Mouse (Mus musculus): ENCODE data around the gene Hist1h4b. TPM values are rescaled to one million over a fixed set of nuclear protein-coding genes. Genes with fewer than 3 reads are reported as not detected.
"Not testable (repeated sequence)": the region's sequence is repeated elsewhere in the genome, so short reads cannot be mapped to it uniquely, and the experiment has no call there.

The Hist1h4b gene
- polyA plus RNA-seq (2016; fragmentation: Nextera tagmentation; extraction: Ambion mirVana): 4.9 and 6.9 TPM in 2 replicates

GRCm38 (mm10) chr13:23756790-23757189 lies at the start of gene Hist1h4b:
Gene Hist1h4b, plus strand, starts transcription at chr13:23757013.
- H3K9me3 ChIP-seq (replicated peaks): no peaks in the 10 kb centered on the region
- H3K27ac ChIP-seq (replicated peaks): peak within 1 kb of the TSS; percentile 92
- WGBS: under 1% methylated on average over 20 of the region's 22 CpGs
- peaks cover 36% of the 10 kb centered on the region for H3K4me1 ChIP-seq
- no peaks in the 10 kb centered on the region for H3K36me3 ChIP-seq
- H3K27me3 ChIP-seq (ENCODE audit: low read depth, poor library complexity, severe bottlenecking): no peaks in the 10 kb centered on the region
- peak; percentile 89 for DNase-seq (ENCODE audit: low spot score)
- H3K4me3 ChIP-seq: peak within 1 kb of the TSS; percentile 53

- DNase-seq (ENCODE audit: low spot score): peak; percentile 8
- H3K4me1 ChIP-seq: peaks cover 18% of the 10 kb centered on the region
- H3K27ac ChIP-seq (replicated peaks): no peak overlapping the region
- H3K36me3 ChIP-seq: no peaks in the 10 kb centered on the region
- no peak overlapping the region for H3K4me3 ChIP-seq
- H3K27me3 ChIP-seq (ENCODE audit: low read depth, poor library complexity, severe bottlenecking): peaks cover 23% of the 10 kb centered on the region
- WGBS: 85% methylated on average over 4 of the region's 4 CpGs
- H3K9me3 ChIP-seq (replicated peaks): no peaks in the 10 kb centered on the region
These were observed 48.8 kb upstream of the Hist1h4b start for GRCm38 (mm10) chr13:23708041-23708440.

- WGBS: 84% methylated on average over 4 of the region's 4 CpGs
- no peaks in the 10 kb centered on the region for H3K36me3 ChIP-seq
- no peak for DNase-seq (ENCODE audit: low spot score)
These were observed 48.2 kb upstream of the Hist1h4b start for GRCm38 (mm10) chr13:23708654-23709053.

GRCm38 (mm10) chr13:23709714-23710373 lies 47.0 kb upstream of the Hist1h4b start:
- Histone ChIP-seq H3K4me1 (peaks cover 18% of the 10 kb centered on the region), H3K27me3 (ENCODE audit: low read depth, poor library complexity, severe bottlenecking) (peaks cover 23% of the 10 kb centered on the region), H3K4me3 (peak overlapping the region; percentile 44), H3K27ac (replicated peaks) (peak overlapping the region; percentile 43), H3K9me3 (replicated peaks) (no peaks in the 10 kb centered on the region), H3K36me3 (no peaks in the 10 kb centered on the region)
- WGBS: 23% methylated on average over 15 of the region's 15 CpGs
- peak; percentile 26 for DNase-seq (ENCODE audit: low spot score)

More at GRCm38 (mm10) chr13:23708654-23709053, 48.2 kb upstream of the Hist1h4b start:
- no peak overlapping the region for H3K4me3 ChIP-seq
- H3K27ac ChIP-seq (replicated peaks): no peak overlapping the region
- H3K9me3 ChIP-seq (replicated peaks): no peaks in the 10 kb centered on the region
- H3K27me3 ChIP-seq (ENCODE audit: low read depth, poor library complexity, severe bottlenecking): peaks cover 23% of the 10 kb centered on the region
- H3K4me1 ChIP-seq: peaks cover 18% of the 10 kb centered on the region

- Histone ChIP-seq H3K27ac (replicated peaks) (peak within 1 kb of the TSS; percentile 43), H3K36me3 (no peaks in the 10 kb centered on the region), H3K4me3 (peak within 1 kb of the TSS; percentile 44), H3K27me3 (ENCODE audit: low read depth, poor library complexity, severe bottlenecking) (peaks cover 23% of the 10 kb centered on the region), H3K9me3 (replicated peaks) (no peaks in the 10 kb centered on the region), H3K4me1 (peaks cover 23% of the 10 kb centered on the region)
- WGBS: 5% methylated on average over 17 of the region's 17 CpGs
- peak; percentile 52 for DNase-seq (ENCODE audit: low spot score)
These were observed 46.3 kb upstream of the Hist1h4b start, which contains the start of gene Hfe for GRCm38 (mm10) chr13:23710374-23711089. Gene Hfe, minus strand, starts transcription at chr13:23710854.

- Histone ChIP-seq H3K36me3 (no peaks in the 10 kb centered on the region), H3K9me3 (replicated peaks) (peaks cover 9% of the 10 kb centered on the region; the same call in 1 of the 2 replicates), H3K4me1 (peaks cover 4% of the 10 kb centered on the region; the same call in 1 of the 2 replicates), H3K27ac (replicated peaks) (no peak overlapping the region), H3K27me3 (ENCODE audit: low read depth, poor library complexity, severe bottlenecking) (peaks cover 4% of the 10 kb centered on the region; the same call in 1 of the 2 replicates), H3K4me3 (no peak overlapping the region)
- 88% methylated on average over 5 of the region's 5 CpGs for WGBS
- no peak for DNase-seq (ENCODE audit: low spot score)
These were observed 40.4 kb upstream of the Hist1h4b start for GRCm38 (mm10) chr13:23716261-23717042.

GRCm38 (mm10) chr13:23717176-23717575 lies 39.6 kb upstream of the Hist1h4b start:
- Histone ChIP-seq H3K4me3 (no peak overlapping the region), H3K27ac (replicated peaks) (0 out of 2 replicates have a peak overlapping the region, but pooled peaks have one; percentile 17), H3K9me3 (replicated peaks) (peaks cover 9% of the 10 kb centered on the region; the same call in 1 of the 2 replicates), H3K27me3 (ENCODE audit: low read depth, poor library complexity, severe bottlenecking) (no peaks in the 10 kb centered on the region), H3K4me1 (peaks cover 4% of the 10 kb centered on the region; the same call in 1 of the 2 replicates), H3K36me3 (no peaks in the 10 kb centered on the region)
- 58% methylated on average over 11 of the region's 11 CpGs for WGBS
- peak; percentile 8 for DNase-seq (ENCODE audit: low spot score)

GRCm38 (mm10) chr13:23717593-23718245 lies 39.1 kb upstream of the Hist1h4b start:
- H3K36me3 ChIP-seq; H3K4me1 ChIP-seq; H3K9me3 ChIP-seq (replicated peaks); H3K27me3 ChIP-seq (ENCODE audit: low read depth, poor library complexity, severe bottlenecking); H3K4me3 ChIP-seq: not testable (repeated sequence)
- 8% methylated on average over 2 of the region's 2 CpGs for WGBS
- peak; percentile 10 for DNase-seq (ENCODE audit: low spot score)
- H3K27ac ChIP-seq (replicated peaks): 0 out of 2 replicates have a peak overlapping the region, but pooled peaks have one; percentile 17

- WGBS: 83% methylated on average over 4 of the region's 4 CpGs
- Histone ChIP-seq H3K27ac (replicated peaks) (no peak overlapping the region), H3K9me3 (replicated peaks) (peaks cover 7% of the 10 kb centered on the region; the same call in 1 of the 2 replicates), H3K4me1 (peaks cover 7% of the 10 kb centered on the region), H3K36me3 (no peaks in the 10 kb centered on the region), H3K4me3 (no peak overlapping the region), H3K27me3 (ENCODE audit: low read depth, poor library complexity, severe bottlenecking) (no peaks in the 10 kb centered on the region)
- peak; percentile 3 for DNase-seq (ENCODE audit: low spot score)
These were observed 32.6 kb upstream of the Hist1h4b start for GRCm38 (mm10) chr13:23724239-23724638.

GRCm38 (mm10) chr13:23725213-23725612 lies 31.6 kb upstream of the Hist1h4b start:
- peaks cover 7% of the 10 kb centered on the region for H3K4me1 ChIP-seq
- no peak overlapping the region for H3K27ac ChIP-seq (replicated peaks)
- WGBS: no CpG with 5 or more reads among the region's 1 CpGs
- H3K36me3 ChIP-seq: no peaks in the 10 kb centered on the region
- H3K27me3 ChIP-seq (ENCODE audit: low read depth, poor library complexity, severe bottlenecking): no peaks in the 10 kb centered on the region
- no peaks in the 10 kb centered on the region for H3K9me3 ChIP-seq (replicated peaks)
- DNase-seq (ENCODE audit: low spot score): peak; percentile 7
- no peak overlapping the region for H3K4me3 ChIP-seq

- Histone ChIP-seq H3K9me3 (replicated peaks) (no peaks in the 10 kb centered on the region), H3K4me1 (peaks cover 7% of the 10 kb centered on the region), H3K27me3 (ENCODE audit: low read depth, poor library complexity, severe bottlenecking) (no peaks in the 10 kb centered on the region), H3K36me3 (no peaks in the 10 kb centered on the region), H3K27ac (replicated peaks) (no peak overlapping the region), H3K4me3 (no peak overlapping the region)
- 86% methylated on average over 18 of the region's 18 CpGs for WGBS
- peak; percentile 9 for DNase-seq (ENCODE audit: low spot score)
These were observed 28.2 kb upstream of the Hist1h4b start for GRCm38 (mm10) chr13:23728472-23729191.
